Mouse (Mus musculus) bone marrow, adult 2 months (tissue): ENCODE results near the gene Gm42688.
"Not testable (repeated sequence)": the region's sequence is repeated elsewhere in the genome, so short reads cannot be mapped to it uniquely, and the experiment has no call there.

ENCODE experiments used
- CTCF ChIP-seq: fragments of 200-500 bp; IDR thresholded peaks from 2 replicates; pipeline ENCODE4 v1.5.1; 2011; ENCODE audit warnings: low read length, control low read depth; ENCODE audit not compliant: control insufficient read depth, insufficient read depth
- POLR2A ChIP-seq: fragments of 200-500 bp; IDR thresholded peaks from 2 replicates; pipeline ENCODE4 v1.6.1; 2011; ENCODE audit warnings: low read depth, mild to moderate bottlenecking, control low read depth, low read length, borderline replicate concordance; ENCODE audit not compliant: control insufficient read depth

GRCm38 (mm10) chr6:83159456-83159855 is 58.0 kb downstream of the Gm42688 start:
- TF ChIP-seq CTCF, POLR2A: not testable (repeated sequence)
